Mouse (Mus musculus) bone marrow, adult 2 months (tissue): ENCODE results near the gene Acr.

ENCODE experiments used
- CTCF ChIP-seq: fragments of 200-500 bp; IDR thresholded peaks from 2 replicates; pipeline ENCODE4 v1.5.1; 2011; ENCODE audit warnings: low read length, control low read depth; ENCODE audit not compliant: control insufficient read depth, insufficient read depth
- POLR2A ChIP-seq: fragments of 200-500 bp; IDR thresholded peaks from 2 replicates; pipeline ENCODE4 v1.6.1; 2011; ENCODE audit warnings: low read depth, mild to moderate bottlenecking, control low read depth, low read length, borderline replicate concordance; ENCODE audit not compliant: control insufficient read depth

DNA sequence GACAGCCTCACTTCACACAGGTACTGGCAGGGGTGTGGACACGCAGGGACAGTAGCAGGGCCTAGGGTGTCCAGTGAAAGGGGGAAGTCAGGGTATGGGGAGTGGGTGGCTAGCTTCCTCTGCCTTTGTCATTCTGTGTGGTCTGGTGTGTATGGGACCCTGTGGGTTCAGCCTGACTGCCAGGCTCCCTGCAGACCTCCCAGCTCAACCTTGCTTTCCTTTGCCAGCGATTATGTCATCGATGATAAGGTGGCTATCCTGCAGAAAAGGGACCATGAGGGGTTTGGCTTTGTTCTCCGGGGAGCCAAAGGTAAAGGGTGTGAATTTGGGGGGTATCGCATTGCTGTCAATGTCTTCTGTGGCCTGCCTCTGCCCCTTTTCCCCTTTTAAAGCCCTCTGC, 36.7 kb upstream of the Acr start:
- TF ChIP-seq CTCF: no peak
- TF ChIP-seq POLR2A: no peak
